Mouse (Mus musculus): ENCODE results near the gene Mta3. TPM values are rescaled to one million over a fixed set of nuclear protein-coding genes. Genes with fewer than 3 reads are reported as not detected.
"Not testable (repeated sequence)": the region's sequence is repeated elsewhere in the genome, so short reads cannot be mapped to it uniquely, and the experiment has no call there.

Gene Mta3
- polyA plus RNA-seq, 1 experiment from 2014 or later = 42.5 TPM

DNA sequence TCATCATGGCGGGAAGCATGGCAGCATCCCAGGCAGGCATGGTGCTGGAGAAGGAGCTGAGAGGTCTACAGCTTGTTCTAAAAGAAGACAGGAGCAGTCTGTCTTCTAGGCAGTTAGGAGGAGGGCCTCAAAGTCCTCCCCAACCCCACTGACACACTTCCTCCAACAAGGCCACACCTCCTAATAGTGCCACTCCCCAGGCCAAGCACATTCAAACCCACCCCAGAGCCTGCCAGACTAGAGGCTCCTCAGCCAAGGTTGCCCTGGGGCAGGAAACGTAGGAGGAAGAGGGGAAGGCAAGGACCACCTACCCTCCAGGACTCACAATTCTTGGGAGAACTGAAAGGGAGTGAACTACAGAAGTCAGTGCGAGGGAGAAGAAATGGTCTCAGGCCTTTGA is 141.9 kb downstream of the Mta3 start, which contains the start of gene Haao:
Haao (minus strand) TSS at position 149 of the 400 bp plus-strand sequence.
- no peaks in the 10 kb centered on the region for H3K36me3 ChIP-seq
- ATAC-seq = peak; percentile 63
- WGBS = 77% methylated on average over 3 of the region's 3 CpGs

DNA sequence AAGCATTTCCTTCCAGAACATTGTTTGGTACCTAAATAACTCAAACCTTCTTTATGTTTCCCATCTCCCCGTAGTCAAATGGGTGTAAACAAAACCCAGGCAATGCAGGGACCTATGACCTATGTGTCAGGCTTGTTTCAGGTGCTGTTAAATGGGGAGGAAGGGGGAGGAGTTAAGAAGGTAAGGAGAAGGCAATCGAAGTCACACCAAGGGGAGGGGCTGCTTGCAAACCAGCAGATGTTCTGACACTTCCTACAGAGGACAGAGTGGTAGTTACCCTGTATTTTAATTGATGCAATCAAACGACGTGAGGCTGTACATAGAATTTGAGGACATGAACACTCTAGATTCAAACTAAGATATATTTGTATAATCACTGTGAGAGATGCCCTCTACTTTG is 142.5 kb downstream of the Mta3 start:
- peak; percentile 48 for ATAC-seq
- no peak overlapping the region for H3K9ac ChIP-seq
- no peak overlapping the region for H3K27ac ChIP-seq
- H3K4me1 ChIP-seq (replicated peaks) = peaks cover 12% of the 10 kb centered on the region
- H3K9me3 ChIP-seq = no peaks in the 10 kb centered on the region
- H3K36me3 ChIP-seq = no peaks in the 10 kb centered on the region
- 32% methylated on average over 4 of the region's 4 CpGs for WGBS
- no peaks in the 10 kb centered on the region for H3K27me3 ChIP-seq (replicated peaks)
- no peak overlapping the region for H3K4me2 ChIP-seq (replicated peaks)
- no peak overlapping the region for H3K4me3 ChIP-seq (replicated peaks)

More for the DNA sequence above, 141.9 kb downstream of the Mta3 start, which contains the start of gene Haao:
- H3K4me3 ChIP-seq (replicated peaks) = no peak within 1 kb of the TSS
- no peak within 1 kb of the TSS for H3K9ac ChIP-seq
- peaks cover 12% of the 10 kb centered on the region for H3K4me1 ChIP-seq (replicated peaks)
- no peaks in the 10 kb centered on the region for H3K9me3 ChIP-seq
- H3K27ac ChIP-seq = peak within 1 kb of the TSS; percentile 17; the same call in 1 of the 2 replicates
- no peaks in the 10 kb centered on the region for H3K27me3 ChIP-seq (replicated peaks)
- no peak within 1 kb of the TSS for H3K4me2 ChIP-seq (replicated peaks)

DNA sequence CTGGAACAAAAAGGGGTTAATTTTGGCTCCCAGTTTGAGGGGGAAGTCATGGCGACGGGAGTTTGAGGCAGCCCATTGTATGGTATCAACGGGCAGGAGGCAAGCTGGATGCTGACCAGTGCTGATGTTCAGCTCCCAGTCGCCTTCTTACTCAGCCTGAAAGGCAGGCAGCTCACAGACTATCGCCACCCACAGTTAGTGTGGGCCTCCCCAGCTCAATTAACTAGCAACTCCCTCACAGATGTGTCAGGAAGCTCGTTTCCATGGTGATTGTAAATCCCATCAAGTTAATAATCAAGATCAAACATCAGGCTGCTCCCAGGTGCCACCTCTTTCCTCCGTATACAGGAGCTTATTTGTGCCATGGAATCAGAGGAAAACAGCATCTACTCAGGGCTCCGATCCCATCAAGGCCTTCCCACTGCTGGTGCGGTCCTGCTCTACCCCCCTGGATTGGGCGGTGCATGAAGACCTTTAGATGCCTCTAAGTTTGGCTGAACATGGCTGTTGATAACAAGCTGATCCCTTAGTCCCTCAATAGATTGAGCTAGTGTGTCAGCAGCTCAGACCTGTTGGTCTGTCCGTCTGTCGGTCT is 143.2 kb downstream of the Mta3 start:
- Histone ChIP-seq H3K27ac (no peak overlapping the region), H3K27me3 (replicated peaks) (no peaks in the 10 kb centered on the region), H3K9ac (no peak overlapping the region), H3K36me3 (no peaks in the 10 kb centered on the region), H3K9me3 (no peaks in the 10 kb centered on the region), H3K4me3 (replicated peaks) (no peak overlapping the region), H3K4me2 (replicated peaks) (no peak overlapping the region), H3K4me1 (replicated peaks) (peaks cover 12% of the 10 kb centered on the region)
- 71% methylated on average over 12 of the region's 12 CpGs for WGBS
- ATAC-seq = no peak

DNA sequence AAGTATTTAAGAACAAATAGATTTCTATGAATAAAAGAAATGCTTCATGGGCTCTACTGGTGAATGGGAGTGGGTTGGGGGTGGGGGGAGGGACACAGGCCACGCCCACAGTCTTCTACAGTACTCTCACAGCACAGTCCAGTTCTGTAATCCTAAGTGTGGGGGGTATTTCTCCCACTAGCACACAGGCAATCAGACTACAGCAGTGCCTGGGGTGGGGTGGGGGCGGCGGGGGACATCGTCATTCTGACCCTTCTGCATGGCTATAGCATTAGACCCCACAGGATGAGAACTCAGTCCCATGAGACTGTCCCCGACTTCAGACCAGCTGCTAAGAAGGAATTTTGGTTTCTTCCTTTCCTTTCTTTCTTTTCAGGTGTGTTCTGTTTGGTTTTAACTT is 143.8 kb downstream of the Mta3 start:
- H3K4me3 ChIP-seq (replicated peaks) = no peak overlapping the region
- H3K4me2 ChIP-seq (replicated peaks) = no peak overlapping the region
- no peaks in the 10 kb centered on the region for H3K36me3 ChIP-seq
- no peak overlapping the region for H3K27ac ChIP-seq
- H3K9ac ChIP-seq = no peak overlapping the region
- WGBS = 74% methylated on average over 5 of the region's 5 CpGs
- ATAC-seq = no peak
- H3K9me3 ChIP-seq = no peaks in the 10 kb centered on the region
- H3K27me3 ChIP-seq (replicated peaks) = no peaks in the 10 kb centered on the region
- peaks cover 12% of the 10 kb centered on the region for H3K4me1 ChIP-seq (replicated peaks)

DNA sequence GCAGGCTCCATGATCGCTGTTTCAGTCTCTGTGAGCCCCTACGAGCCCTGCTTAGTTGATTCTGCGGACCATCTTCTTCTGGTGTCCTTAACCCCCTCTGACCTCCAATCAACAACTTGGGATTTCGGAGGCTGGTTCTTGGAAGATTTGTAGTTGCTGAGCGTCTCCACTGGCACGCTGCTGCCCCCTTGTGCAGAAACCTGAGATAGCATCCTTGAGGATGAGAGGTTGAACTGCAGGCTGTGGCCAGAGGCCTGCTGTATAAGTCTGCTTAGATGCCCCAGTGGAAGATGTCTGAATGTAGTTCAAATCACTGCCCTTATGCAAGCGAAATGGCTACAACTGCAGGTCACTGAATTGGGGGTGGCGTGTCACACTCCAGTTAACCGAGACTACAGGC is 144.5 kb downstream of the Mta3 start:
- Histone ChIP-seq H3K9me3 (no peaks in the 10 kb centered on the region), H3K36me3 (no peaks in the 10 kb centered on the region), H3K4me2 (replicated peaks) (no peak overlapping the region), H3K4me1 (replicated peaks) (peaks cover 12% of the 10 kb centered on the region), H3K4me3 (replicated peaks) (no peak overlapping the region), H3K9ac (no peak overlapping the region), H3K27me3 (replicated peaks) (no peaks in the 10 kb centered on the region), H3K27ac (no peak overlapping the region)
- no peak for ATAC-seq
- WGBS = 15% methylated on average over 9 of the region's 9 CpGs

DNA sequence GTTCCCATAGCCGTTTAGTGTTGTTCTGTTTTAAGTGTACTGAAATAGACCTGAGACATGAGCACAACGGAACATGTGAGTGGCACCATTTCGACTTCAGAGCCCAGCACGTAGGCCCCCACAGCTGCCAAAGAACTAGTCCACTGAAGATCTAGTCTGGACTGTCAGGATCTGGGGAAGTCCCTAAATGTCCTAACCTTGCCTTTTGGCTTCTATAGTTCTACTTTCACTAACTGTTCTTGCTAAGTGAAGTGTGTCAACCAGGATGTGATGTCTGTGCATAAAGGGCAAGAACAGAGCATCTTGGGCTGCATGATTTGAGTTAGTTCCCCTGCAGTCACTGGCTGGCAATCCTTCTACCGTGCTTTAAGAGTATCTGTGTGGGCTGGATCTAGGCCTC is 144.9 kb downstream of the Mta3 start:
- no peak for ATAC-seq
- Histone ChIP-seq H3K27me3 (replicated peaks) (no peaks in the 10 kb centered on the region), H3K27ac (no peak overlapping the region), H3K9ac (no peak overlapping the region), H3K9me3 (no peaks in the 10 kb centered on the region), H3K4me1 (replicated peaks) (peaks cover 12% of the 10 kb centered on the region), H3K4me2 (replicated peaks) (no peak overlapping the region), H3K36me3 (no peaks in the 10 kb centered on the region), H3K4me3 (replicated peaks) (no peak overlapping the region)
- WGBS = 87% methylated on average over 5 of the region's 5 CpGs

DNA sequence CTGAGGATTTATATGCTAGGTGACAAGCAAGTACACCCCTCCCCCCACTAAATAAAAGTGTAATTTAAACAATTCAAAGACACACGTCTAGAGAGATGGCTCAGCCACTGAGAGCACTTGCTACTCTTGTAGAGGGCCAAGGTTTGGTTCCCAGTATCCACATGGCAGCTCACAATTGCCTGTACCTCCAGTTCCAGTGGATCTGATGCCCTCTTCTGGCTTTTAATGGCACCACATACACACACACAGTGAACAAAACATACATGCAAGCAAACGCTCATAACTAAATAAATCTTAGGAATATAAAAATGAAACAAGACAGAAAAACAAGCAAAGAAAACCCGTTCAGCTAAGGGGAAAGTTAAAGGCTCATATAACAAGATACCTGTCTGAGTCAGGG is 147.9 kb downstream of the Mta3 start:
- no peak overlapping the region for H3K4me3 ChIP-seq (replicated peaks)
- WGBS = 47% methylated on average over 3 of the region's 3 CpGs
- H3K9ac ChIP-seq = no peak overlapping the region
- H3K4me1 ChIP-seq (replicated peaks) = peaks cover 3% of the 10 kb centered on the region
- H3K4me2 ChIP-seq (replicated peaks) = no peak overlapping the region
- no peaks in the 10 kb centered on the region for H3K27me3 ChIP-seq (replicated peaks)
- H3K27ac ChIP-seq = no peak overlapping the region
- no peaks in the 10 kb centered on the region for H3K9me3 ChIP-seq
- ATAC-seq = no peak
- H3K36me3 ChIP-seq = no peaks in the 10 kb centered on the region

DNA sequence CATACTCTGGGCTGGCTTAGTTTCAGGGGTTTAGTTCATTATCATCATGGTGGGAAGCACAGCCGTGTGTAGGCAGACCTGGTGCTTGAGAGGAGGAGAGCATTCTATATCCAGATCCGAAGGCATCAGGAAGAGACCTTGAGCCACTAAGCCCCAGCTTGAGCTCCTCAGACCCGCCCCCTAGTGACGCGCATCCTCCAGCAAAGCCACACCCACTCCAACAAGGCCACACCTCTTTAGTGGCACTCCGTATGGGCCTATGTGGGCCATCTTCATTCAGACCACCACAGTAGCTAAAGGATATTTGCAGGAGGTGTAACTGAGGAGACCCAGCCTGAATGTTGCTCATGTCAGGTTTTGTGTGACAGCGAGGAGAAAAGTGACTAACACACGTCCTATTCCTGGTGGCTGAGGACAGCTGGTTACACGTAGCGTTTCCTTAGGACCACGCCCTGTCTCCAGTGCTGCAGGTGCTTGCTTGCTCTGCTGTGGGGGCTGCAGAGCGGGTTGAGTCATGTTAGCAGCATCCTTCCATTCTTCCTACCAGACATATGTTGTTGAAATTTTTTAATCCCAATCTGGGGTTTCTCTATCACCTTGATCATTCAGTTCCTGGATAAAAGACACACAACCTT is 148.4 kb downstream of the Mta3 start:
- Histone ChIP-seq H3K4me1 (replicated peaks) (peaks cover 3% of the 10 kb centered on the region), H3K9ac (no peak overlapping the region), H3K27me3 (replicated peaks) (no peaks in the 10 kb centered on the region), H3K36me3 (no peaks in the 10 kb centered on the region), H3K9me3 (no peaks in the 10 kb centered on the region), H3K4me2 (replicated peaks) (peak overlapping the region; percentile 20; the same call in 1 of the 2 replicates), H3K4me3 (replicated peaks) (no peak overlapping the region), H3K27ac (no peak overlapping the region)
- WGBS = 39% methylated on average over 12 of the region's 12 CpGs
- peak; percentile 85 for ATAC-seq

DNA sequence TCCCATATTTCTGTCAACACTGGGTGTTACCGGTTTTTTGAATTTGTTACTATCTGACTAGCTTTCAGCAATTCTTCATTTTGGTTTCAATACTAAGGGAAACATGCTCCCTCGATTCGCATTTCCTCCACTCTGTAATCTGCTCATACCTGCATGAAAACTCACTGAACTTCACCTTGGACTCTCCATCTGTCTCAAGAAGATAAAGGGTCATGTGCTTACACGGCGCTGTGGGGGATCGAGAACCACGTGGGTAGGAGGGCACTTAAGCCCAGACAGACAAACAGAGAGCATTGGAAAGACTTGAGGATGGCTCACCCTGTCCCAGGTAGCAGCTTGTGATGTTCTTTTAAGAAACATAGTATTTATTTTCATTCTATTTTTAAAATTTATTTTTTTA is 152.4 kb downstream of the Mta3 start:
- H3K4me1 ChIP-seq (replicated peaks) = peaks cover 4% of the 10 kb centered on the region; the same call in 1 of the 2 replicates
- H3K4me3 ChIP-seq (replicated peaks) = no peak overlapping the region
- H3K9me3 ChIP-seq = no peaks in the 10 kb centered on the region
- no peaks in the 10 kb centered on the region for H3K36me3 ChIP-seq
- no peak overlapping the region for H3K9ac ChIP-seq
- WGBS = 85% methylated on average over 7 of the region's 7 CpGs
- no peak overlapping the region for H3K27ac ChIP-seq
- H3K4me2 ChIP-seq (replicated peaks) = no peak overlapping the region
- H3K27me3 ChIP-seq (replicated peaks) = no peaks in the 10 kb centered on the region
- ATAC-seq = no peak

DNA sequence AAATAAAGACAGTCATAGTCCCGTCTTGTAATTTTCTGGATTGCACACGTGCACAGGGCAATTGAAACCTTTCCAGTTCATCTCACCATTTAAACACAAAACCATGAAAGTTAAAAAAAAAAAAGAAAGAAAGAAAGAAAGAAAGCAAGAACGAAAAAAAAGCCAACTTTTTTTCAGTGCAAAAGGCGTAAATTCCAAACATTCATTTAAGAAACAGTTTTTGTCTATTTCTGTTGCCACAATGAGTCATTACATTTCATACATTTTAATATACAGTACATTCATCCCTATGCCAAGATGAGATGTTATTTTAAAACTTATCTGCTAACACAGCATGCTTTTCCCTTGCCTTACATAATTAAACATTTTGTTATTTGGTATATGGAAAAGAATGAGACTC is 153.7 kb downstream of the Mta3 start:
- ATAC-seq = no peak
- Histone ChIP-seq H3K9ac (no peak overlapping the region), H3K27ac (no peak overlapping the region), H3K9me3 (no peaks in the 10 kb centered on the region), H3K27me3 (replicated peaks) (no peaks in the 10 kb centered on the region), H3K4me1 (replicated peaks) (peaks cover 4% of the 10 kb centered on the region; the same call in 1 of the 2 replicates), H3K4me2 (replicated peaks) (no peak overlapping the region), H3K36me3 (no peaks in the 10 kb centered on the region), H3K4me3 (replicated peaks) (no peak overlapping the region)
- WGBS = 90% methylated on average over 4 of the region's 4 CpGs

DNA sequence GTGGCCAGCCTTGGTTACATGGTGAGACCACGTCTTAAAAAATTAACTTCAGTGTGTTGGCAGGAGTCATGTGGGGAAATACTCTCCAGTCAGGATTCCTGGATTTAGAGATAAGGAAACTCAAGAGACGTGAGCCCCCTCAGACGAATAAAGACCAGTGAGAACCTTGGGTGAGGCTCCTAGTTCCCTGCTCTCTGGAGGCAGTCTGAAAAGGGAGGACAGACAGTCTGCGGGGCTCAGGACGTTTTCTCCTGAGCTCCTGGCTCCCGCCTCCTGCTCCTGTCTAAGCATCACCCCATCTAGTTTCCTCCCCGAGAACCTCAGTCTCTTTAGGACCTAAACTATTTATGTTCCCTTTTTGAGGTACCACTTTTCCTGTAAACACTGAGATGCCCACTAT is 154.3 kb downstream of the Mta3 start:
- Histone ChIP-seq H3K27me3 (replicated peaks) (no peaks in the 10 kb centered on the region), H3K4me3 (replicated peaks) (no peak overlapping the region), H3K4me2 (replicated peaks) (no peak overlapping the region), H3K27ac (no peak overlapping the region), H3K9me3 (no peaks in the 10 kb centered on the region), H3K4me1 (replicated peaks) (peaks cover 4% of the 10 kb centered on the region; the same call in 1 of the 2 replicates), H3K36me3 (no peaks in the 10 kb centered on the region), H3K9ac (no peak overlapping the region)
- 74% methylated on average over 7 of the region's 7 CpGs for WGBS
- no peak for ATAC-seq

DNA sequence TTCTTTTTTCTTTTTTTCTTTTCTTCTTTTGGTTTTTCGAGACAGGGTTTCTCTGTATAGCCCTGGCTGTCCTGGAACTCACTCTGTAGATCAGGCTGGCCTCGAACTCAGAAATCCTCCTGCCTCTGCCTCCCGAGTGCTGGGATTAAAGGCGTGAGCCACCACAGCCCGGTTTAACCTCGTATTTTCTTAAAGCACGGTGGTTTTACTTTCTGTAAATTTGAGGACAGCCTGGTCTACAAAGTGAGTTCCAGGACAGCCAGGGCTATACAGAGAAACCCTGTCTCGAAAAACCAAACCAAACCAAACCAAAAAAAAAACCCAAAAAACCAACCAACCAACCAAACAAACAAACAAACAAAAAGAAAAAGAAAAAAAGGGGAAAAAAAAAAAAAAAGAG is 155.0 kb downstream of the Mta3 start:
- H3K4me3 ChIP-seq (replicated peaks) = peak overlapping the region; percentile 70
- not testable (repeated sequence) for H3K27me3 ChIP-seq (replicated peaks); H3K36me3 ChIP-seq; H3K9ac ChIP-seq; H3K27ac ChIP-seq; H3K9me3 ChIP-seq; ATAC-seq; H3K4me1 ChIP-seq (replicated peaks)
- peak overlapping the region; percentile 74 for H3K4me2 ChIP-seq (replicated peaks)
- 70% methylated on average over 8 of the region's 8 CpGs for WGBS

Data from intestine, embryonic 15.5 days (tissue).